Mouse (Mus musculus): ENCODE measurements around the gene Habp2.

- TF ChIP-seq GATA1 (IDR thresholded peaks at IDR 0.05; ENCODE audit: borderline replicate concordance, low read length), result no peak
- TF ChIP-seq FLI1 (IDR thresholded peaks at IDR 0.05; ENCODE audit: low read length), result no peak
These were observed 30.2 kb upstream of the Habp2 start for GRCm38 (mm10) chr19:56256741-56257140.
